8 mouse cellular contexts compared by ENCODE assay signal in the genomic region with DNA sequence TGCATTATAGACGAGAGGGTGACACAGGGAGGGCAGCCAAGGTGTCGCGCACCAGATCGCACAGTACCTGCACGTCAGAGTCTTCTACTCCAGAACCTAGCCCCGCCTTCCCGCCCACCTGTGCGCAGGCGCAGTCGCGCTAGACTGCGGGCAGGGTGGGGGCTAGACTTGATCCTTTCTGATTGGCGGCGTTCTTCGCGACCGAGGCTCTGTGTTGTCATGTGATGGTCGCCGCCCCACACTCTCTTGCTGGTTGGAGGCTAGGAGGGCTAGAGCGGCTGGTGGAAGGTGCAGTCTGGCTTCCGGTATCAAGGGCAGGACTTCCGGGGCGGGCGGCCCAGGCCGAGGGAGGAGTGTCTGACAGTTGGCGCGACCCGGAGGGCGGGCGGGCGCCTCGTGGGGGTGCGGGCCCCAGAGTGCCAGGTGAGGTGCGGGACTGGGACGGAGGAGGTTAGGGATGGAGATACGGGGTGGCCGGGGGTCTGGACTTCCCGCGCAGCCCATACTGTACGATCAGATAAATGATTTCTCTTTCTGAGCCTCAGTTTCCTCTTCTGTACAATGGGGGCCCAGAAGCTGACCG. TPM values are rescaled to one million over a fixed set of nuclear protein-coding genes. Genes with fewer than 3 reads are reported as not detected.
A peak's percentile ranks its signal among the peaks of the same experiment; 100 is the strongest.
DNase-seq lines count a peak whose midpoint lies in the region; ATAC-seq lines count a peak whose summit lies in the region.

Gene Pld3, minus strand, starts transcription at position 288 of the 583 bp plus-strand sequence.
Gene 2310022A10Rik, plus strand, starts transcription at position 303 of the 583 bp plus-strand sequence.

- peaks cover 8% of the 10 kb centered on the region for H3K36me3 ChIP-seq in hindbrain, embryonic 14.5 days (replicated peaks; ENCODE audit: control insufficient read depth, insufficient read depth)

- ATAC-seq in hindbrain, embryonic 14.5 days (ENCODE audit: low FRiP score) = peak; percentile 100

- H3K9ac ChIP-seq in hindbrain, embryonic 14.5 days = peak within 1 kb of the TSS; percentile 68

- peak; percentile 99 for DNase-seq in R1 (ENCODE audit: low read depth, low spot score)
- DNase-seq in cerebellum, postnatal 25 days = peak; percentile 97 to 98
- peak; percentile 85 to 94 for DNase-seq in frontal cortex, postnatal 25 days (ENCODE audit: low spot score in 2 of 2)
- DNase-seq in hindbrain, embryonic 14.5 days (ENCODE audit: low spot score) = peak; percentile 94
- peak; percentile 97 for DNase-seq in layer of hippocampus, postnatal 36 days
- peak; percentile 99 for DNase-seq in lung, postnatal 36 days
- DNase-seq in retina, postnatal 1 day = peak; percentile 98
- peak; percentile 93 to 96 for DNase-seq in urinary bladder, adult 18-20 months (ENCODE audit: low spot score in 2 of 2)

- no peaks in the 10 kb centered on the region for H3K9me3 ChIP-seq in hindbrain, embryonic 14.5 days (ENCODE audit: control insufficient read depth, low read length)

- no peak within 1 kb of the TSS; the same call in 1 of the 2 replicates for H3K27ac ChIP-seq in hindbrain, embryonic 14.5 days

- peak within 1 kb of the TSS; percentile 76 for H3K4me3 ChIP-seq in hindbrain, embryonic 14.5 days (replicated peaks; ENCODE audit: low read length)

- WGBS in hindbrain, embryonic 14.5 days = under 1% methylated on average over 40 of the region's 41 CpGs

- no peaks in the 10 kb centered on the region for H3K27me3 ChIP-seq in hindbrain, embryonic 14.5 days (ENCODE audit: control insufficient read depth, insufficient read depth, low read length)

- peak within 1 kb of the TSS; percentile 81 for H3K4me2 ChIP-seq in hindbrain, embryonic 14.5 days (replicated peaks)

- H3K4me1 ChIP-seq in hindbrain, embryonic 14.5 days (replicated peaks; ENCODE audit: control insufficient read depth, insufficient read depth, low read length) = peaks cover 17% of the 10 kb centered on the region

RNA-seq across cellular contexts. Expression of gene Pld3, which starts in this region (rescaled TPM):
- polyA plus RNA-seq in hindbrain, embryonic 14.5 days (2014; fragmentation: Nextera tagmentation; extraction: Ambion mirVana) = 156 and 193 TPM in 2 replicates
- 100 to 1,000 TPM; 557 to 578 TPM for total RNA-seq in layer of hippocampus, postnatal 36 days (2021)

RNA-seq across cellular contexts. Expression of gene 2310022A10Rik, which starts in this region (rescaled TPM):
- polyA plus RNA-seq in hindbrain, embryonic 14.5 days (2014; fragmentation: Nextera tagmentation; extraction: Ambion mirVana) = 25.1 and 26.4 TPM in 2 replicates
- 10 to 100 TPM; 27.2 to 28.8 TPM for total RNA-seq in layer of hippocampus, postnatal 36 days (2021)
